Mouse (Mus musculus): Measurements from ENCODE around the gene Fmnl1.
"Not testable (repeated sequence)": the region's sequence is repeated elsewhere in the genome, so short reads cannot be mapped to it uniquely, and the experiment has no call there.

Gene Fmnl1

DNA sequence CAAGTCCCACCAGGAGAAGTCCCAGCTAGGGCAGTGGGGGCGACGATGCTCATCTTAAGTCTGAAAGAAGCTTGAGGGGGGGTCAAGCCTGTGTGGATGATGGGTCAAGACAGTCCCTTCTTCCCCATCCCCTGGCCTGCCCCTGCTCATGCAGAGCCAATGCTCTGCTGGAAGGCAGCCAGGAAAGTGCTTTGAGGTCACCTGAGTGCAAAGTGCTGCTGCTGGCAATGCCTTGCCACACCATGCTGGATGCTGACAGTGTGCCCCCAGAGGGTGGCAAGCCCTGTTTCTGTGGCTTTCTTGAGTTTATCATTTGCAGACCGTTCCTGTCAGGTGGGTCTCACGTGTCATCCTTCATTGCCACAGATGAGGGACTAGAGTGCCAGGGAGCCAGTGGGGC, 49.1 kb downstream of the Fmnl1 start:
- DNase-seq (ENCODE audit: low read depth, low spot score), result no peak

DNA sequence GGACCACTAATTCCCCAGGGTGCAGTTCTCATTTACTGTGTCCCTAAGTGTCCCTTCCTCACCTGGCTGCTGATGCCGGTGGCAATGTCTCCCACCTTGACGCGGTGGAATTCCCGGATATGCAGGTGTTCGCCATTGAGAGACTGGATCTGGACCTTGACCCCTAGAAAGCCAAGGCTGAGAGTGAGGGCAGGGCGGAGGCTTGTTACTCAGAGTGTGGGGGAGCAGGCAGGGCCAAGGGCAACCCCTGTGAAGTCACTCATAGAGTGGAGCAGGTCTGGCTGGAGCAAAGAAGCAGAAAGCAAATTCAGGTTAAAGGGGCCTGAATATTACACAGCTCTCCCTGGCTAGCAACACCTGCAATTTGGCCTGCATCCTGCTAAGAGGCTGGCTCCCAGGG, 50.5 kb downstream of the Fmnl1 start:
- DNase-seq (ENCODE audit: low read depth, low spot score), result no peak

DNA sequence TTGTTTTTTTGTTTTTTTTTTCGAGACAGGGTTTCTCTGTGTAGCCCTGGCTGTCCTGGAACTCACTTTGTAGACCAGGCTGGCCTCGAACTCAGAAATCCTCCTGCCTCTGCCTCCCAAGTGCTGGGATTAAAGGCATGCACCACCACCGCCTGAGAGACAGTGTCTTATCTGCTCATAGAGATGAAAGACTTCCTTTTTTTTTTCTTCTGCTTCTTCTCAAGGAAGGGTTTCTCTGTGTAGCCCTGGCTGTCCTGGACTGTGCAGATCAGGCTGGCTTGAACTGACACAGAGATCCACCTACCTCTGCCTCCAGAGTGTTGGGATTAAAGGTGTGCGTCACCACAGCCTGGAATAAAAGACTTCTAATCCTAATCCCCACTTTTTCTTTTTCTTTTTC, 51.8 kb downstream of the Fmnl1 start:
- not testable (repeated sequence) for DNase-seq (ENCODE audit: low read depth, low spot score)

DNA sequence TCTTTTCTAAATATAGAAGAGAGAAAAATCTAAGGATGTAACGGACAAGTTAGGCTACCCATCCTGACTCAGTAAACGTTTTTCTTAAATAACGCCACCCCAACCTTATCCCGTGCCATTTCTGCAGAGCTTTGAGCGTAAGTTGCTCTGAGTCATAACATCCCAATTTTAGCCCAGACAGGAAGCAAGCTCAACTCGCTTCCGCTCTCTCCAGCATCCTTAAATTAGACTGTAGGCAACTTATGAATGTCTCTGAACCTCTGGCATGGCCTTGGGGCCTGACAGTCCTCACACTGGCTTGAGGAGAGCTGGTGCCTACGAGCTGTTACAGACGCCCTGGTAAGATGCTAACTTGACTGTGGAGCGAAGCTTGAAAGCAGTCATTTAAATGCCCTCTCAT, 52.5 kb downstream of the Fmnl1 start:
- DNase-seq (ENCODE audit: low read depth, low spot score), result no peak

DNA sequence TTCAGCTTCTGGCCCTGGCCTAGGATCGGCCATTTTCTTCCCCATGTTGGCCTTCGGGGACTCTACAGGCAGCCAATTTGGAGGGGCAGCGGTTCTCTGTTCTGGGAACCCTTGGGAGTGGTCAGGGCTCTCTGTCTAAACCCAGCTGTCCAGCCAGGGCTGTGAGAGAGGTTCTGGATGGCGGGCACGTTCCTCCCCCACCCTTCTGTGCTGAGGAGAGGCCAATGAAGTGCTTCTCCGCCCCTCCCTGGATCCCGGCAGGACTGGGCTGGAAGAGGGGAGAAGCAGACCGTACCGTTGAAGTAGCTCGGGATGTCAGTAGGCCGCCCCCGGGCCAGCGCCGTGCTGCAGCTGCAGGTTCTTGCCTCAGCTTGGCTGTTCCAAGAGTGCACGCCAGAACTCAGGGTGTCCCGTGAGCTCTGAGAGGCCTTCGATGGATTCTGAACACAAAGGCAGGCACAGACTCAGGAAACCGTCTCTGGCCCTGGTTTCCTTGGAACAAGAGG, 53.1 kb downstream of the Fmnl1 start:
- no peak for DNase-seq (ENCODE audit: low read depth, low spot score)

DNA sequence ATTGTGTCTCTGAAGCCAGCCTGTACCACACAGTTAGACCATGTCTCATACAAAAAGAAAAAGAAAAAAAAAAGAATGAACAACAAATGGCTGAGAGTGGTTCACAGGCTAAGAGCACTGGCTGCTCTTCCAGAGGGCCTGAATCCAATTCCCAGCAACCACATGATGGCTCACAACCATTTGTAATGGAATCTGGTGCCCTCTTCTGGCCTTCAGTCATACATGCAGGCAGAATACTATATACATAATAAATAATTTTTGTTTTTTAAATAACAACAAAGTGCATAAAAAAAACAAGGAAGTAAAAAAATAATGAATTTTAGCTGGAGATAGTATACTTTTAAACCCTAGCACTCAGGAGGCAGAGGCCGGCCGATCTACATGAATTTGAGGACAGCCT, 58.7 kb downstream of the Fmnl1 start:
- DNase-seq (ENCODE audit: low read depth, low spot score), result no peak

DNA sequence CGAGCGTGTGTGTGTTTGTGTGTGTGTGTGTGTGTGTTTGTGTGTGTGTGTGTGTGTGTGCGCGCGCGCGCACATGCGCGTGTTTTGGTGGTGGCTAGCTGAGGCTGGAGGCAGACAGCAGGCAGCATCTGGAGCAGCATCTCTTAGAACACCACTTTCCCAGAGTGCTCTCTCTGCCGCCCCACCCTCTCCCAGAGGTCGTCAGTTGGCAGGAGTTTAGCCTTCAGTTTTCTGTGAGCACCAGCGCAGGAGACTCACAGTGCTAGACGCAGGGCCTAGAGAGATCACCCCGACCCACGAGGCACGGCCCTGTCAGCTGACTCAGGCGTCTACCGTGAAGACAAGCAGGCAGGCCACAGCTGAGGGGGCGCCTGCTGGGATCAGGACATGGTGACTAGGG, 59.7 kb downstream of the Fmnl1 start:
- no peak for DNase-seq (ENCODE audit: low read depth, low spot score)

DNA sequence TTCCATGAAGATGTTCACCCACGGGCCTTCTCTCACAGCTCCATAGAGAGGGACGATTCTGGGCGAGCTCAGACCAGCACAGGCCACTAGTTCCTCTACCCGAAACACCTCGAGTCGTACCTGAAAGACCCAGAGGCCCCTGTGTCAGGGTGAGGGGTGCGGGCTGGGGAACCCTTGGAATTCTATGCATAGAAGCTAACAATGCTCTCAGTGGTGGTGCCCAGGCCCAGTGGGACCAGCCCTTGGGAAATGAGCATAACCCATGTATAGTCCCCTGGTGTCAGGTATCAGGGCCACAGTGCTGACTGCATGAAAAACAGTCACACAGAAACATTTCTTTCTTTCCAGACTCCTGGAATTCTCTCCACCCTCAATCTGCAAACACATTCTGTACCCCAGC, 60.5 kb downstream of the Fmnl1 start:
- no peak for DNase-seq (ENCODE audit: low read depth, low spot score)

DNA sequence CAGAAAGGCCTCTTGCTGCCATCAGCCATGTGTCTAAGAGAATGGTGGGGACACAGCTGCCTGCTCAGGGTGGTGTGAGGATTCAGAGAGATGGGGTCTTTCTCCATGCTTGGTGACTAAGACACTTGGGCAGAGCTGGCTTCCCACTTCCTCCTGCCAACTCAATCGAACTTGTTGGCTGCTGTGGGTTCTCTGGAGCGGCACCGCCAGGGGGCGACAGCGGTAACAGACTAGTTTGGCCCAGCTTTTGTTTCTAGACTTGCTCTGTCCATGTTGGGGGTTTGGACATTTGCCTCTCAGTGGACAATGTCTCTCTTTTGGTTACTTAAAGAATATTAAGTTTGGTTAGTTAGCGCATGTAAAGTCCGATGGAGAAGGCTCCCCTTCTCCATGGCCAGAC, 62.1 kb downstream of the Fmnl1 start:
- DNase-seq (ENCODE audit: low read depth, low spot score), result peak; percentile 57

DNA sequence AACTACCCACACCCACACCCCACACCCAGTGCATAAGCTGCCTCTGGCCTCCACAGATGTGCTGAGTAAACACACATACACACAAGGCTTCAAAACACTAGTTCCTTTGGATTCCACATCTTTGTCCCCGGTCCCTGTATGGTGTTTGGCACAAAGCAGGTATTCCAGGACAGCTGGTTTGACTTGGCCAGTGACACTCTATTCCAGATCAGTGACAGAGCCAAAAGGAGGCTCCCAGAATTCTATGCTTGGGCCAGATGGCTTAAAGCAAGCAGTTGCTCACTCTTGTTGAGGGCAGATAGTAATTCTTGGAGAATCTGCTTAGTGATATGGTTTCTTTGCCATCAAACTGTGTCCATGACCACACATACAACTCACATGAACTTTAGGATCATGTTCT, 63.5 kb downstream of the Fmnl1 start:
- DNase-seq (ENCODE audit: low read depth, low spot score), result no peak

DNA sequence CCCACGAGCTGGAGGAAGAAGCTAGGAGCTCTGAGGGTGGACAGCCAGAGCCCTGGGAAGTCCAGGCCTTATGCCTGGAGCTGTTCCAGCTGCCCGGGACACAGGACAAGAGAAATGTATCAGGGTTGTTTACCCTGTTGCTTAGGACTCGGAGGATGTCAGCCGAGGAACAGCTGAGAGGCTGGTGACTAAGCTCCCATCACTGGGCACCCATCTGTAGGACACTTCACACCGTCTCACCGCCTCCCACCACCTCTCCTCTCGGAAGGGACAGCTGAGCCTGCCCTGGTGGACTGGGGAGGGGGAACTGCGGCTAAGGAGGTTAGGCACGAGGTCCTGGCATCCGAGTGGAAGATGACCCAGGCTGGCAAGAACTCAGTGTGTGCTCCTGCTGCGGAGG, 64.8 kb downstream of the Fmnl1 start:
- DNase-seq (ENCODE audit: low read depth, low spot score), result no peak

DNA sequence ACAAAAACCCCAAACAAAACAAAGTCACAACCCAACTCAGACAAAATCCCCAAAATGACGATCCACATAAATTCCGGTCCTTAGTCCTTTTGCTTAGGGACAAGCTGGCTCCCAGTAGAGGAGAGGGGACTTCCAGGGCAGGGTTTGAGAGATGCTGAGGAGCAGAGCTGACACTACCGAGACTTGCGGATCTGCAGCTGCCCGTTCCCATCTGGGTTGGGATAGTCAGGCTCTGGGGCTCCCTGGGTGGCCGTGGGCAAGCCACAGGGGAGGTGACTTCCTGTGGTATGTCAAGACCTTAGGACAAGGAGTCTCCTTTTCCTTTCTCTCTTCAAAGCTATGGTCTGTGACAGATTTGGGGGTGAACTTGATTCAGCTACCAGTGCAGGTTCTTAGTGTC, 65.5 kb downstream of the Fmnl1 start:
- no peak for DNase-seq (ENCODE audit: low read depth, low spot score)

DNA sequence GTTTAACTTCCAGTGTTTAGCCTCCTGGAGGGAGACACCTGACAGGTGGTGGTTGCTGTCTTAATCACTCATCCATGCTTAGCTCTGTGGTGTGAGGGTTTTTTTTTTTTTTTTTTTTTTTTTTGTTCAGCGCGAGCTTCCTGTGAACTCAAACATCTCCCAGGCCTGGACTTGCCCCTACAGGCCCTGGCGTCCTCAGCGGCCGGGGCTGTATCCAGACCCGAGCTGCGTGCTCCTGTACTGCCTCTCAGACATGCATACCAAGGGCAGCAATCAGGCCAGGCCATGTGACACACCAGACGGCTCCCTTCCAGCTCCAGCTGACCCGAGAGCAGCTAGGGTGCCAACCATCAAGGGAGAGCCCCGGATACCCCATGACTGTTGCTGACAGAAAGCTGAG, 66.0 kb downstream of the Fmnl1 start:
- DNase-seq (ENCODE audit: low read depth, low spot score), result no peak

DNA sequence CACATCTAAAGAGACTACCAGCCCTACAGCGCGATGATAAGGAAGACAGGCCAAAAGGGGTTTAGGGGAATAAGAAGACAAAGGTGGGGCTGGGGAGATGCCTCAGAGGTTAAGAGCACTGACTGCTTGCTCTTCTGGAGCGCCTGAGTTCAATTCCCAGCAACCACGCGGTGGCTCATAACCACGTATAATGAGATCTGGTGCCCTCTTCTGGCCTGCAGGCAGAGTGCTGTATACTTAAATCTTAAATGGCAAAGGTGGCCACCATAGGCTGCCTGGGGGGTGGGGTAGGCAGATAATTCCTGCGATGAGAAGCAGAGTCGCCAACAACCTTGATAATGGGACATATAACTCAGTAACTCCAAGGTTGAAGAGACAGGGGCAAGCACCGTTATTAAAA, 66.8 kb downstream of the Fmnl1 start:
- no peak for DNase-seq (ENCODE audit: low read depth, low spot score)

DNA sequence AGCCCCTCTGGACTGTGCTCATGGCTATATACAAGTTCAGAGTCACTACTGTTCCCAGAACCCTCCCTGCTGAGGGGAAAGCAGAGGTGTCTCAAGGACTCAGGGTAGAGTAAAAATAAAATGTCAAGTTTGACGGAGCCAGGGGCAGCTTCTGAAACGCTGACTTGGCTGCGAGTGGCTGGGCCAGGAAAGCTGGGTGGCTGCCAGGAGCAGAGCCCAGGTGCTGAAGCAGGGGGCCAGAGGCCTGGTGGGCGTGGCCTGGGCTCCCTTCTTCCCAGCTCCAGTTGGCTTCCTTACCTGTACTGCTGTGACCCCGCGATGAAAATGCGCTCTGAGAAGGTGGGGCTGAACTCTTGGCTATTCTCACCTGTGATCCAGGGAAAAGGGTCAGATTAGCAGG, 69.8 kb downstream of the Fmnl1 start:
- no peak for DNase-seq (ENCODE audit: low read depth, low spot score)

DNA sequence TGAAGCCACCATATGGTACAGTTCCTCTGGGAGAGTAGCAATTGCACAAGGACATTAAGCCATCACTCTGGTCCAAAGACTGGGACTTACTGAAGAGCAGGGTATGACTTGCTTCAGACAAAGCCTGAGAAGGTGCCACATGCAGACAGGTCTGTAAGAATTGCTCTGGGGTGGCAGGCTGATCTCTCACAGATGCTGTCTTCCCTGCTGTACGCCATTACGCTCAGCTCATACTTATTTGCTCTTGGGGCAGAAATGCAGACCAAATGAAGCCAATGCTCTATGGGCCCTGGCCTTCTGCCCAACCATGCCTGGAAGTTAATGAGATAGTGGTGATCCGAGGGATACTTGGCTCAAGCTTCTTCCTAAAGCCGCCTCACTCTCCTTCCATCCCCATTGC, 73.9 kb downstream of the Fmnl1 start:
- no peak for DNase-seq (ENCODE audit: low read depth, low spot score)

DNA sequence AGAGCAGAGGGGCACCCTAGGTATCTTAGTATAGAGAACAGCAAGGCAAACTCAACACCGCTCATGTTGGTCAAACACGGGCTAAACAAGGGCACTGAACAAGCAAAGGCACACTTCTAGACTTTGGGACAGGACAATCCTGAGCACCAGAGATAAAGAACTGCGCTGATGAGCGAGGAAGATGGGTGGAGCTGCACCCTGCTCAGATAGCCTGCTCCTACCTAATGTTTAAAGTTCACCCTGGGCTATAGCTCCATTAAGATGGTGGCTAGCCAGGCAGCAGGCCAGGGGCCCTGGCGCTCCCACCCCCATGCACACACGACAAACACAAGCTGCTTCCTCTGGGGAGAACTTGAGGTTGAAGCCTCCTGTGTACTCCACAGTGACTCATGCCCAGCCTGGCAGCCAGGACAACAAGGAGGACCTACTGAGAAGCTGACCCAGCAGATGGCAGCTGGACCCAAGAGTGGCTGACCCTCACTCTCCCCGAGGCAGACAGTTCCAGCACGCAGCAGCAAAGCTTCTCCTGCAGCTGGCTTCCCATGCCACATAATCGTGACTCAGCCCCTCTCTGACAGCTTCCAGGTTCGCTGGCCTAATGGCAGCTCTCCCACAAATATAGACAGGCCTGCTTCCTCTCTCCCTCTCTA, 75.3 kb downstream of the Fmnl1 start:
- no peak for DNase-seq (ENCODE audit: low read depth, low spot score)

DNA sequence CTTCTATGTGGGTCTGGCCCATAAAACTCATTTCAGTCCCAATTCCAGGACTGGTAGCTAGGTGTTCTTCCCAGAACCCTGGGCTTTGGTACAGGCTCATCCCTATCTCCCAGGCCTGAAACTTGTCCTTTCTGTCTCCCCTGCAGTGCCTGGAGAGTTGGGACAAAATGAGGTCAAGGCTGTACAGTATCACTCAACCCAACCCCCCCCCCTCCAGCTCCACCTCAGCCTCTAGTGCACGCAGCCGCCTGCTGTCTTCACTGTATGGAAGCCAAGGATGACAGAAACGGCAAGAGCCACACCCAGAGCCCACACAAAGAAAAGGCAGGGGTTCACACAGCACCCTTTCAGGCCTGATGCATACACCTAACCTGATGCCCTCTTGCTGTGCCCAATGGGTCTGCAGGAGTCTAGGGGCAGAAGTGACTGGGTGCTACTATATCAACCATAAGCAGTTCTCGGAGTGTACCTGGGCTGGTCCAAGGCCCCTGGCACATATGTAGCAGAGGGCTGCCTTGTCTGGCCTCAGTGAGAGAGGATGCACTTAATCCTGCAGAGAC, 75.9 kb downstream of the Fmnl1 start:
- DNase-seq (ENCODE audit: low read depth, low spot score), result no peak

DNA sequence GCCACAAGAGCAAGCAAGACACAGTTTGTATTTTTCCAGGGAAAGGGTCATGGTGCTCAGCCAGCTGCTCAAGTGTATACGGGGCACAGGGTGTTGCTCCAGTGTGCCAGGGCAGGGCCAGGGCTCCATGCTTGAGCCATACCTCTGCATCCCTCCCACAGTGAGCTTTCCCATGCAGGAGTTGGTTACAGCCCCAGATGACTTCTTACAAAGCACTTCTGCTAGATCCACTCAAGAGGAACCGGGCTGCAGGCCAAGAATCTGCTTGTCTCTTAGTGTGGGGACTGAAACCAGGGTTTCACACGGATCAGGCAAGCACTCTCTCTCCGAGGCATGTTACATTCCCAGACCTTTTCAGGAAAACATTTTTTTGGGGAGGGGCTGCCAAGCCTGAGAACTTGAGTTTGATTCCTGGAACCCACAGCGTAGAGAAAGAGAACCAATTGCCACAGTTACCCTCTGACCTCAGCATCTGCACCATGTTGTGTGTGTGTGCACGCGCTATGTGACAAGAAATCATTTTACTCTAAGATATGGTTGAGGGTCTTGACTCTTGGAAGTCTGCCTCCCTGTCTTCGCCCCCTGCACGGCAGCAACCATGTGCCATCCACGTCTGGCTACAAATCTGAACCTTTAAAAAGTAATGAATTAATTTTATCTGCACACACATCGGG, 76.7 kb downstream of the Fmnl1 start:
- DNase-seq (ENCODE audit: low read depth, low spot score), result no peak
